Mouse (Mus musculus) intestine, embryonic 16.5 days (tissue): ENCODE data around the gene Olfr715. TPM values are rescaled to one million over a fixed set of nuclear protein-coding genes. Genes with fewer than 3 reads are reported as not detected.
"Not testable (repeated sequence)": the region's sequence is repeated elsewhere in the genome, so short reads cannot be mapped to it uniquely, and the experiment has no call there.

Source experiments
- ATAC-seq: fragments of 200-750 bp; cut with Nextera tagmentation; 2 replicates; pipeline ENCODE4 v1.8.0; 2017; ENCODE audit warnings: moderate TSS enrichment, moderate library complexity
- H3K27ac ChIP-seq: fragments of 300-500 bp; sonication (generic); 2 replicates; pipeline ENCODE4 v1.5.1; 2014; ENCODE audit warnings: mild to moderate bottlenecking, low read length
- H3K27me3 ChIP-seq: fragments of 300-500 bp; sonication (generic); replicated peaks from 2 replicates; pipeline ENCODE4 v1.6.1; 2014; ENCODE audit warnings: low read length, control low read depth, mixed read lengths; ENCODE audit not compliant: control insufficient read depth, insufficient read depth
- H3K36me3 ChIP-seq: fragments of 300-500 bp; sonication (generic); 2 replicates; pipeline ENCODE4 v1.6.1; 2014; ENCODE audit warnings: low read length, control low read depth; ENCODE audit not compliant: control insufficient read depth, insufficient read depth
- H3K4me1 ChIP-seq: fragments of 300-500 bp; sonication (generic); 2 replicates; pipeline ENCODE4 v1.6.1; 2014; ENCODE audit warnings: low read length, control low read depth, mixed read lengths; ENCODE audit not compliant: control insufficient read depth, insufficient read depth
- H3K4me2 ChIP-seq: fragments of 300-500 bp; sonication (generic); 2 replicates; pipeline ENCODE4 v1.6.1; 2014; ENCODE audit warnings: low read depth, low read length, control low read depth
- H3K4me3 ChIP-seq: fragments of 300-500 bp; sonication (generic); 2 replicates; pipeline ENCODE4 v1.5.1; 2014; ENCODE audit warnings: mild to moderate bottlenecking, low read length
- H3K9ac ChIP-seq: fragments of 300-500 bp; sonication (generic); 2 replicates; pipeline ENCODE4 v1.6.1; 2014; ENCODE audit warnings: low read depth, low read length
- H3K9me3 ChIP-seq: fragments of 300-500 bp; sonication (generic); 2 replicates; pipeline ENCODE4 v1.6.1; 2016; ENCODE audit warnings: low read length, control low read depth; ENCODE audit not compliant: control insufficient read depth
- WGBS: fragments of 180-500 bp; shearing (Covaris S2); extraction: QIAGEN DNeasy Blood & Tissue Kit; methylation state at CpG from one replicate; pipeline ENCODE4 v1.1.7; 2014; 5-methylcytosine and 5-hydroxymethylcytosine counted together
- polyA plus RNA-seq: library from polyadenylated mRNA; unstranded; fragments of >200 nt; fragmentation: Nextera tagmentation; extraction: Ambion mirVana; gene quantifications from 2 replicates; pipeline ENCODE4 v1.2.1, GENCODE M21; 2015

The Olfr715 gene
- not detected in 2 replicates for polyA plus RNA-seq

- ATAC-seq, H3K27me3 ChIP-seq, H3K4me1 ChIP-seq, H3K4me2 ChIP-seq, H3K36me3 ChIP-seq, H3K9me3 ChIP-seq, H3K4me3 ChIP-seq, H3K9ac ChIP-seq, H3K27ac ChIP-seq: not testable (repeated sequence)
- WGBS, result 90% methylated on average over 2 of the region's 3 CpGs
Measured at GRCm38 (mm10) chr7:107130983-107131382, at the start of gene Olfr715. Gene Olfr715, minus strand, starts transcription at chr7:107131083.

GRCm38 (mm10) chr7:107180406-107180805 lies 49.5 kb upstream of the Olfr715 start:
- no peak overlapping the region for H3K9ac ChIP-seq
- WGBS, result 40% methylated on average over 2 of the region's 2 CpGs
- H3K36me3 ChIP-seq, result no peaks in the 10 kb centered on the region
- no peaks in the 10 kb centered on the region for H3K4me1 ChIP-seq
- no peaks in the 10 kb centered on the region for H3K9me3 ChIP-seq
- H3K4me2 ChIP-seq, result no peak overlapping the region
- H3K4me3 ChIP-seq, result no peak overlapping the region
- H3K27ac ChIP-seq, result no peak overlapping the region
- no peaks in the 10 kb centered on the region for H3K27me3 ChIP-seq
- no peak for ATAC-seq

- Histone ChIP-seq H3K9ac (no peak within 1 kb of the TSS), H3K4me2 (no peak within 1 kb of the TSS), H3K9me3 (no peaks in the 10 kb centered on the region), H3K27ac (no peak within 1 kb of the TSS), H3K4me1 (no peaks in the 10 kb centered on the region), H3K4me3 (no peak within 1 kb of the TSS), H3K36me3 (no peaks in the 10 kb centered on the region), H3K27me3 (no peaks in the 10 kb centered on the region)
- 79% methylated on average over 10 of the region's 10 CpGs for WGBS
- no peak for ATAC-seq
Measured at GRCm38 (mm10) chr7:107166690-107167089, 35.8 kb upstream of the Olfr715 start, which contains the start of gene Nlrp14. Gene Nlrp14, plus strand, starts transcription at chr7:107166990.

GRCm38 (mm10) chr7:107138027-107138426 lies 7.1 kb upstream of the Olfr715 start, which contains the start of gene Olfr716:
Gene Olfr716, plus strand, starts transcription at chr7:107138327.
- H3K4me1 ChIP-seq, H3K4me3 ChIP-seq, H3K27me3 ChIP-seq, H3K36me3 ChIP-seq, H3K9ac ChIP-seq, H3K9me3 ChIP-seq, H3K4me2 ChIP-seq, ATAC-seq, H3K27ac ChIP-seq: not testable (repeated sequence)
- WGBS, result 64% methylated on average over 2 of the region's 2 CpGs

- H3K9ac ChIP-seq, H3K36me3 ChIP-seq, H3K4me2 ChIP-seq, H3K27ac ChIP-seq, H3K9me3 ChIP-seq, H3K4me1 ChIP-seq, ATAC-seq, H3K27me3 ChIP-seq, H3K4me3 ChIP-seq: not testable (repeated sequence)
- WGBS, result 78% methylated on average over 1 of the region's 2 CpGs
Measured at GRCm38 (mm10) chr7:107110269-107110668, 20.6 kb downstream of the Olfr715 start, which contains the start of gene Olfr715b. Gene Olfr715b, minus strand, starts transcription at chr7:107110369.

- Histone ChIP-seq H3K27ac (no peak within 1 kb of the TSS), H3K4me2 (no peak within 1 kb of the TSS), H3K9ac (no peak within 1 kb of the TSS), H3K4me1 (no peaks in the 10 kb centered on the region), H3K36me3 (no peaks in the 10 kb centered on the region), H3K9me3 (no peaks in the 10 kb centered on the region), H3K27me3 (no peaks in the 10 kb centered on the region), H3K4me3 (no peak within 1 kb of the TSS)
- WGBS, result 49% methylated on average over 1 of the region's 1 CpGs
- no peak for ATAC-seq
Measured at GRCm38 (mm10) chr7:107092920-107093319, 38.0 kb downstream of the Olfr715 start, which contains the start of gene Olfr17. Gene Olfr17, plus strand, starts transcription at chr7:107093220.

Other genes starting within 250 kb of the Olfr715 start
- not detected in 2 replicates for gene Olfr706, start 242.9 kb downstream of the Olfr715 start, polyA plus RNA-seq
- gene Olfr707, start 229.8 kb downstream of the Olfr715 start, polyA plus RNA-seq, result not detected in 2 replicates
- gene Olfr1532-ps1, start 223.1 kb downstream of the Olfr715 start, polyA plus RNA-seq, result not detected in 2 replicates
- not detected in 2 replicates for gene Olfr709-ps1, start 198.9 kb downstream of the Olfr715 start, polyA plus RNA-seq
- not detected in 2 replicates for gene Olfr710, start 182.8 kb downstream of the Olfr715 start, polyA plus RNA-seq
- not detected in 2 replicates for gene Olfr6, start 167.1 kb downstream of the Olfr715 start, polyA plus RNA-seq
- gene Olfr711, start 155.6 kb downstream of the Olfr715 start, polyA plus RNA-seq, result not detected in 2 replicates
- gene Olfr2, start 125.0 kb downstream of the Olfr715 start, polyA plus RNA-seq, result not detected in 2 replicates
- not detected in 2 replicates for gene Olfr713, start 99.9 kb downstream of the Olfr715 start, polyA plus RNA-seq
- gene Olfr714, start 60.1 kb downstream of the Olfr715 start, polyA plus RNA-seq, result not detected in 2 replicates
- gene Olfr17, start 37.9 kb downstream of the Olfr715 start, polyA plus RNA-seq, result not detected in 2 replicates
- not detected in 2 replicates for gene Olfr715b, start 20.7 kb downstream of the Olfr715 start, polyA plus RNA-seq
- gene Olfr716, start 7.2 kb upstream of the Olfr715 start, polyA plus RNA-seq, result not detected in 2 replicates
- gene Nlrp14, start 35.9 kb upstream of the Olfr715 start, polyA plus RNA-seq, result not detected in 2 replicates
- not detected in 2 replicates for gene Rbmxl2, start 78.4 kb upstream of the Olfr715 start, polyA plus RNA-seq
- 2.4 and 2.6 TPM in 2 replicates for gene Syt9, start 239.6 kb upstream of the Olfr715 start, polyA plus RNA-seq